Mouse (Mus musculus) v-Abl transformed pro-B cells (cell line): Measurements from ENCODE around the gene Ifnar2.

Experiments used
- in situ Hi-C, 2 experiments: fragments of 400-800 bp; cut with MboI; formaldehyde crosslinking; loops; one replicate each; pipeline ENCODE4 v1.15.1; 2025; ENCODE audit not compliant: unreplicated experiment in 2 of 2

The Ifnar2 gene

GRCm38 (mm10) chr16:91445566-91445965 is 73.0 kb downstream of the Ifnar2 start:
- in situ Hi-C loops: no loop called here

- in situ Hi-C loops: no loop called here
These were observed 74.4 kb downstream of the Ifnar2 start for GRCm38 (mm10) chr16:91446778-91447511.

DNA sequence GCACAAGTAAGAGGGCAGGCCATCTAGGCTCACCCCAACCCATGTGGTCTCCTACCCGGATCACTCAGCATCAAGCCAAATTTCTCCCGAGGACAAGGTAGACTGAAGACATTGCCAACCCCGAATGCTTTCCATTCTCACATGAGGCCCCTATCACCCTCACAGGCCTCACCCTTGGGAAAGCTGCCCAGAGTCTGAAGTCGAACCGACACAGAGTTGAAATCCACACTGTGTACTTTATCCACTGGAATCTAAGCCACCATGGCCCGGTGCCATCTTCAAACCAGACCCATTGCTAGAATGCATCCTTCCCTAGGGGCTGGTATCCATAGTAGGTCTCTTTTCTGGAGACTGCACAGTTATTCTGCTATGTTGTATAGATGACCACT is 74.9 kb downstream of the Ifnar2 start:
- in situ Hi-C loops: no loop called here

- in situ Hi-C loops: no loop called here
These were observed 75.5 kb downstream of the Ifnar2 start for GRCm38 (mm10) chr16:91448088-91448487.

DNA sequence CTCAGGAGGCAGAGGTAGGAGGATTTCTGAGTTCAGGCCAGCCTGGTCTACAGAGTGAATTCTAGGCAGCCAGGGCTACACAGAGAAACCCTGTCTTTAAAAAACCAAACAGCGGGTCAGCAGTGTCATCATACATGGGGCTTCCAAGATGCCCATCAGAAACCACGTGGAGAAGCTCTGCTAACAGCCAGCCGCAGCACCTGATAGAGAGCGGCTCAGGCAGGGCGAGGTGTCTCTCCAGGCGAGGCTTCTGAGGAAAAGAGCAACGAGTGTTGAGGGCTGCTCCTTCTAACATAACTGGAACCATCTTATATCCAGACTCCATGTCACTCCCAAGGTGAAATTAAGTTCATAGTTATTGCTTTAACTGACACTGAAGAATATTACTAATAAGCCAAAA is 76.3 kb downstream of the Ifnar2 start:
- in situ Hi-C loops: no loop called here

DNA sequence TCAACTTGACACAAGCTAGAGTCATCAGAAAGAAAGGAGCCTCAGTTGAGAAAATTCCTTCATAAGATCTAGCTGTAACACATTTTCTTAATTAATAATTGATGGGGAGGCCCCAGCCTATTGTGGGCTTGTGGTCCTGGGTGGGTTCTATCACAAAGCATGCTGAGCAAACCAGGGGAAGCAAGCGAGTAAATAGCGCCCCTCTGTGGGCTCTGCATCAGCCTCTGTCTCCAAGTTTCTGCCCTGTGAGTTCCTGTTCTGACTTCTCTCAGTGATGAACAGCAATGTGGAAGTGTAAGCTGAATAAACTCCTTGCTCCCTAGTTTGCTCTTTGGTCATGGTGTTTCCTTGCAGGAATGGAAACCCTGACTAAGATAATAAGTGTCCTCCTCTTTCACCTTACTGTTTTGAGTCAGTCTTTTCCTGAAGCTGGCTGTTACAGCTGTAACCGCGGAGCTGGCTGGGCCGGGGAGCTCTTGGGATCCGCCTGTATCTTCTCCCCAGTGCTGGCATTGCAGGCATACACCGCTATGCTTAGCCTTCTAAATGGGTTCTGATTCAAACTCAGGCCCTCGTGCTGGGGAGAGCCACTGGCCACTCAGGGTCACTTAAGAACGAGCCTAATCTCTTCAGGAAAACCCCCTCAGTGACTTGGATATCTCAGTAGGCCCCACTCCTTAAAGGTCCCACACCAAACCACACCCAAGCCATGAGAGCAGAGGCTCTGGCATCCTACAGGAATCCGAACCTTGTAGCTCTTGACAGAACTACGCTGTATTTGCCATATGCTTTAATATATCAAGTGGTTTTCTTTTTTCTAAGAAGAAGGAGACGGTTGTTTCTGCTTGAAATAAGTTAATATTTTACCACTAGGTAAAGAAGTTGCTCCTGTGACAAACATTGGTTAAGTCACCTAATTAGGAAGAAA is 77.8 kb downstream of the Ifnar2 start:
- in situ Hi-C loops: loop anchor here (5.0 kb wide), 2 partner anchors 33 to 38 kb away; no protein-coding TSS in a partner anchor

DNA sequence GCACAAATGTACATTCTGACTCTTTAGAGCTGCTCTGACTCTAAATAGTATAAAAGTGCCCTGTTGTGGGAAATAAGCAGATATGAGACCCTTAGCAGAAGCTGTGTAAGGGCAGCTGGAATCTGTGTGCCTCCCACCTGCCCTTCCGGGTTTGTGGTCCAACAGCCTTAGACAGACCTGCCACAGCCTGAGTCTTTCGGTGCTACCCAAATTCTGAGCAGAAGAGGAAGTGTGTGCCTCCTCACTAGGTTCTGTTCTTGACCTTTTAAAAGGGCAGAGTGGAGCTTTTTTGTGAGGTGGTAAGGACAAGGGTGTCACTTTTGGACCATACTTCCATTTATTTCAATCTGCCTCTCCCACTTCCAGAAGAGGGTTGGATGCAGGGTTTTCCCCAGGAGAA is 79.4 kb downstream of the Ifnar2 start:
- in situ Hi-C loops: loop anchor here (5.0 kb wide), 2 partner anchors 35 to 40 kb away; no protein-coding TSS in a partner anchor

GRCm38 (mm10) chr16:91452363-91452896 is 79.8 kb downstream of the Ifnar2 start:
- in situ Hi-C loops: loop anchor here (5.0 kb wide), 2 partner anchors 35 to 40 kb away; no protein-coding TSS in a partner anchor
